Mouse (Mus musculus): ENCODE measurements around the gene Rmdn2. TPM values are rescaled to one million over a fixed set of nuclear protein-coding genes. Genes with fewer than 3 reads are reported as not detected.

Rmdn2 gene
- polyA plus RNA-seq, 1 experiment, result 11.8 TPM

DNA sequence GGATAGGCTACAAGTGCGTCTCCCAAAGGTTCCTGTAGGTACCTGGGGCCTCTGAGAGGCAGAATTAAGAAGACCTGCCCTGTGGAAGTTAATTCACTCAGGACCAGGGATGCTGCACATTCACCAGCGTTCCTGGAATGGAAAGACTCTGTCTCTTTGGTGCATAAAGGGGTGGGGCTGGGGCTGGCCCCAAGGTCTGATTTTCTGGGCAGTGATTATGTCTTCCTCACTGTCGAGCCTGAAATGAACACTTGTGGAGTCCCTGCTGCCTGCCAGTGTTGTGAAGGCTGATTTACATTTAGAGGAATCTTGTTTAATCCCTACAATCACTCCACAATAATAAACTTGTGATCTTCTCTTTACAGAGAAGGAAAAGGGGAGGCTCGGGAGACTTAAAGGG is 121.4 kb downstream of the Rmdn2 start:
- no peak for DNase-seq (ENCODE audit: extremely low spot score in 1 of 2, low spot score in 1 of 2)

DNA sequence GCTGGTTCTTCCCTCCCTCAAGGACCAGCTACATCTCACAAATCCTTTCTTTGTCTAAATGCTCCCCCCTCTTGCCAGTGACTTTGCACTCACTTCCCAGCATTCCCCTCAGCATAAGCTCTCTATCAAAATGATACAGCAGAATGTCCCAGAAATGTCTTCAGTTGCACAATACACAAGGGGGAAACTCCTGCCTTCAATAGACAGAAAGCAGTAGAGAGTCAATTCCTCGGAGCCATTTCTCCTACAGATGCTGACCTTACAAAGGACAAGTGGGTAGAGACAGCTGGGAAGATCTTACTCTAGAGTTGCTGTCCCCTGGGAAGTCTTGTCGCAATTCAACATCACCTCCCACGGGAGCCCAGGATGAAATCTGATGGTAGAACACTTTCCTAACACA is 125.9 kb downstream of the Rmdn2 start:
- no peak for DNase-seq (ENCODE audit: extremely low spot score in 1 of 2, low spot score in 1 of 2)

DNA sequence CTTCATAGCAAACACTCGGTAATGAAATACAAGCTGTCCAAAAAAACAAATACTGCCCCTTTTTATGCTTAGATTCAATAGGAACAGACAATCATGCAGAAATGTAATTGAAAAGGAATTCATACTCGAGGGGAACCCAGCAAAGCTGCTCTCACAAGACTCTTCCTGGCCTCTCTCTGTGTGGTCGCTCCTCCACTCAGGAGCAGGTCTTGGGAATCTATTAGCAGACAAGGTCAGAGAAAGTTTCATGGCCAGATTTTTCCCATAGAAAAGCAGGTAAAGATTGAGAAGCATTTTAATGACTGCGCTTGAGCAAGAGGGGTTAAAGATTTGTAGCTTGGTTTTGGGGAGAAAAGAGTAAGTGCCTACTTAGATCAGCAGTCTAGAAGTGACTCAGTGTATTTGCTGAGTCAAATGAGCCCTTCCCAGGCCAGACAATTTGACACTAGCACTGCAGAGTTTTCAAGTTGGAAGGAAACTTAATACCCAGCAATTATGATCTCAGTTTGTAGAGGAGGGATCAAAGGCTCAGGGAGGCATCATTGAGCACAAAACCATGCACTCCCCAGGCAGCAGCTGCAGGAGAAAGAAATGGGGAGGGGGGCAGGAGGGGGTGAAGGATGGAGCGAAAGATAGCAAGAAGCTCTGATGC is 127.3 kb downstream of the Rmdn2 start:
- DNase-seq (ENCODE audit: extremely low spot score in 1 of 2, low spot score in 1 of 2), result no peak

DNA sequence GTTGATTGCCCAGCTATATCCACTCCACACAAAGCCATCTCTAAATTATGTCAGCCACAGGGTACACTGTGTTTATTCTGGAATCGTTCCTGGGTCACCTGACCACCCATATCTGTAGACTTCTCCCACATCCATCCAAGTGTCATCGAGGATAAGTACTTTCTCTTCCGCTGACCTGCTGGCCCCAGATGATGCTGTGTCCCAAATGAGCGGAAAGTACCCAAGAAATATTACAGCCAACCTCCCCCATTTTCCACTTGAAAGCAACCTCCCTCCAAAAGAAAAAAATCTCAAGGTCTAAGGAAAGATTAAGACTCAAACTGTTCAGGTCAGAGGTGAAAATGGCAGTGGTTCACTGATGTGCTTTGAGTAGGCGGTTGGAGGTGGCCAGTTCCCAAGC is 131.0 kb downstream of the Rmdn2 start:
- no peak for DNase-seq (ENCODE audit: extremely low spot score in 1 of 2, low spot score in 1 of 2)

Other genes with a start within 250 kb of the Rmdn2 start
- gene Cyp1b1, start 103.2 kb downstream of the Rmdn2 start, polyA plus RNA-seq (2012; rRNA removed), result 5.1 and 5.2 TPM in 2 replicates